Mouse (Mus musculus): ENCODE measurements around the gene Rilpl1. TPM values are rescaled to one million over a fixed set of nuclear protein-coding genes. Genes with fewer than 3 reads are reported as not detected.

Gene Rilpl1
- total RNA-seq, 1 experiment: 10.1 TPM

DNA sequence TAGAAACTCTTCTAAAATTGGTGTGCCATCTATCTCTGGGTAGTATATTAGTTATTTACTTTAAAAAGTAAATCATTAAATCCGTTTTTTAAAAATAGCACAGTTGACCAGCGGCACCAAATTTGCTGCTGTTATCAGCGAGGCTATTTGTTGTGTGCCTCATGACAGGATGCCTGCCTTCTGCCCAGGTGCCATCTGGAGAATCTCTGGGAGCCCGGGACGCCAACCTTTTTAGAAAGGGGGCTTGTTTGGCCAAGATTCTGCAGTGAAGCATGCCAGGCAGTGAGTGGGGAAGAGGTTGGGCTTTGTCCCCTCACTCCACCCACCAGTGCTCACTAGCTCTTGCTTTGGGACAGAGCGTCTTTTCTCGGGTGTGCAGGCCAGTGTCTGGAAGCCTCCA lies 81.1 kb downstream of the Rilpl1 start:
- no peak overlapping the region for H3K9ac ChIP-seq (ENCODE audit: insufficient read depth, low read depth, low read length, poor library complexity, severe bottlenecking)
- no peak overlapping the region for H3K27ac ChIP-seq (ENCODE audit: insufficient read depth, low read depth, low read length, poor library complexity, severe bottlenecking)
- TF ChIP-seq CHD2 (IDR thresholded peaks at IDR 0.05; ENCODE audit: low read depth, low read length) (no peak), MAFK (IDR thresholded peaks at IDR 0.05; ENCODE audit: insufficient read depth, low read depth, low read length) (no peak), ZNF384 (IDR thresholded peaks at IDR 0.05; ENCODE audit: low read depth, low read length) (no peak), ZC3H11A (IDR thresholded peaks at IDR 0.05; ENCODE audit: borderline replicate concordance, low read depth, low read length) (no peak), HCFC1 (IDR thresholded peaks at IDR 0.05; ENCODE audit: borderline replicate concordance, insufficient read depth, low read length) (no peak)
- H3K4me1 ChIP-seq (ENCODE audit: control insufficient read depth in 2 of 2, insufficient read depth in 2 of 2, low read length in 2 of 2, poor library complexity in 1 of 2): peaks cover 6 to 24% of the 10 kb centered on the region in 2 experiments; a peak in 2 of 4 replicates
- H3K4me3 ChIP-seq (ENCODE audit: insufficient read depth in 1 of 2, low read depth in 1 of 2, low read length in 2 of 2, poor library complexity in 1 of 2, severe bottlenecking in 1 of 2): no peak overlapping the region
- H3K9me3 ChIP-seq (ENCODE audit: control insufficient read depth, insufficient read depth, low read depth, low read length): no peaks in the 10 kb centered on the region
- in situ Hi-C loops (cut with MboI; ENCODE audit: low sequenced_read_pairs in 2 of 2, unreplicated experiment in 2 of 2): no loop called here
- peaks cover 61% of the 10 kb centered on the region for H3K36me3 ChIP-seq (ENCODE audit: control insufficient read depth, insufficient read depth, low read length, poor library complexity, severe bottlenecking)
- no peak for DNase-seq (ENCODE audit: low read depth, low spot score)

DNA sequence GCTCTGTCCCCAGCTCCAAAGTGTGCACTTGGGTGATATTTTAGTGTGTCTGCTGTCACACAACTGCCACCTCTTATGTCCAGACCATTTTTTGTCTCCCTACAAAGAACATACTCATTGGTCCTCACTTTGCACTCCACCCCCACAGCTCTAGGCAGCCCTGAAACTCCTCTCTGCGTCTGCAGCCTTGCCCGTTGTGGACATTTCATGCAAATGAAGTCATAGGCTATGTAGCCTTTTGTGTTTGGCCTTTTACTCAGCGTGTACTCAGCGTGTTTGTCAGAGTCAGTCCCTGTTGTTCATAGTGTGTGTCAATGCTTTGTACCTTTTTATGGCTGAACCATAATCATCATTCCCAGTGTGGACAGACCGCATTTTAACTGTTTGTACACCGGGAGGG lies 81.7 kb downstream of the Rilpl1 start:
- no peak overlapping the region for H3K27ac ChIP-seq (ENCODE audit: insufficient read depth, low read depth, low read length, poor library complexity, severe bottlenecking)
- peaks cover 6 to 24% of the 10 kb centered on the region in 2 experiments; a peak in 2 of 4 replicates for H3K4me1 ChIP-seq (ENCODE audit: control insufficient read depth in 2 of 2, insufficient read depth in 2 of 2, low read length in 2 of 2, poor library complexity in 1 of 2)
- TF ChIP-seq HCFC1 (IDR thresholded peaks at IDR 0.05; ENCODE audit: borderline replicate concordance, insufficient read depth, low read length): no peak
- TF ChIP-seq ZNF384 (IDR thresholded peaks at IDR 0.05; ENCODE audit: low read depth, low read length): no peak
- no peak for TF ChIP-seq MAFK (IDR thresholded peaks at IDR 0.05; ENCODE audit: insufficient read depth, low read depth, low read length)
- no peak for TF ChIP-seq ZC3H11A (IDR thresholded peaks at IDR 0.05; ENCODE audit: borderline replicate concordance, low read depth, low read length)
- TF ChIP-seq CHD2 (IDR thresholded peaks at IDR 0.05; ENCODE audit: low read depth, low read length): no peak
- no peak for DNase-seq (ENCODE audit: low read depth, low spot score)
- H3K9me3 ChIP-seq (ENCODE audit: control insufficient read depth, insufficient read depth, low read depth, low read length): no peaks in the 10 kb centered on the region
- H3K9ac ChIP-seq (ENCODE audit: insufficient read depth, low read depth, low read length, poor library complexity, severe bottlenecking): no peak overlapping the region
- peaks cover 59% of the 10 kb centered on the region for H3K36me3 ChIP-seq (ENCODE audit: control insufficient read depth, insufficient read depth, low read length, poor library complexity, severe bottlenecking)
- H3K4me3 ChIP-seq (ENCODE audit: insufficient read depth in 1 of 2, low read depth in 1 of 2, low read length in 2 of 2, poor library complexity in 1 of 2, severe bottlenecking in 1 of 2): no peak overlapping the region
- in situ Hi-C loops (cut with MboI; ENCODE audit: low sequenced_read_pairs in 2 of 2, unreplicated experiment in 2 of 2): no loop called here

DNA sequence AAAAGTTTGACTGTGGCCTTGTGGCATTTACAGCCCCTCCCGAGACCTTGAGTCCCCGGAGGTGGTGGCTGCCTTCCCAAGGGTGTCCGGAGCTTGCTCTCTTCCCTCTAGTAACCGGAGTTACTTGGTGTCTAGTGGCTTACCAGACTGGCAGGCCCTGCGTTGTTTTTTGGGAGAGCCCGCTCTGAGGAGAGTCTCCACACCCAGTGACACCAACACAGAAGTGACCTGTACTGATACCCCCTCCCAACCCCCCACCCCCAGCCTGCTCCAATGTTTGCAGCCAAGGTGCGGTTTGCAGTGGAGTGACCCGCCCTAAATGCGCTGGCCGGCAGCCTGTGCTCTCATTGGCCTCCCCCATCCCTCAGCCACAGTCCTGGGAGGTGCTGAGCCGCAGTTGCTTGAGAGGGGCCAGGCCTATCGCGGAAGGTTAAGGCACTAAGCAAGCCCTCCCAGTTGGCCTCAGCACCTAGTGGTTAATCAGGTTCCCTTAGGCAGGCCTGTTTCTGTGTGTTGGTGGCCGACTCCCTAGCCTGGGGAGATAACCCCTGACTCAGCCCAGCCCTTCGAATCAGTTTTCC lies 84.8 kb downstream of the Rilpl1 start:
- DNase-seq (ENCODE audit: low read depth, low spot score): no peak
- Histone ChIP-seq H3K9me3 (ENCODE audit: control insufficient read depth, insufficient read depth, low read depth, low read length) (no peaks in the 10 kb centered on the region), H3K4me3 (ENCODE audit: insufficient read depth in 1 of 2, low read depth in 1 of 2, low read length in 2 of 2, poor library complexity in 1 of 2, severe bottlenecking in 1 of 2) (peak overlapping the region; percentile 91 to 92), H3K4me1 (ENCODE audit: control insufficient read depth in 2 of 2, insufficient read depth in 2 of 2, low read length in 2 of 2, poor library complexity in 1 of 2) (peaks cover 4 to 11% of the 10 kb centered on the region in 2 experiments; a peak in 2 of 4 replicates), H3K27ac (ENCODE audit: insufficient read depth, low read depth, low read length, poor library complexity, severe bottlenecking) (peak overlapping the region; percentile 92), H3K36me3 (ENCODE audit: control insufficient read depth, insufficient read depth, low read length, poor library complexity, severe bottlenecking) (peaks cover 39% of the 10 kb centered on the region), H3K9ac (ENCODE audit: insufficient read depth, low read depth, low read length, poor library complexity, severe bottlenecking) (peak overlapping the region; percentile 96)
- TF ChIP-seq HCFC1 (IDR thresholded peaks at IDR 0.05; ENCODE audit: borderline replicate concordance, insufficient read depth, low read length) (no peak), ZC3H11A (IDR thresholded peaks at IDR 0.05; ENCODE audit: borderline replicate concordance, low read depth, low read length) (no peak), CHD2 (IDR thresholded peaks at IDR 0.05; ENCODE audit: low read depth, low read length) (no peak), ZNF384 (IDR thresholded peaks at IDR 0.05; ENCODE audit: low read depth, low read length) (no peak), MAFK (IDR thresholded peaks at IDR 0.05; ENCODE audit: insufficient read depth, low read depth, low read length) (no peak)
- in situ Hi-C loops (cut with MboI; ENCODE audit: low sequenced_read_pairs in 2 of 2, unreplicated experiment in 2 of 2): no loop called here

DNA sequence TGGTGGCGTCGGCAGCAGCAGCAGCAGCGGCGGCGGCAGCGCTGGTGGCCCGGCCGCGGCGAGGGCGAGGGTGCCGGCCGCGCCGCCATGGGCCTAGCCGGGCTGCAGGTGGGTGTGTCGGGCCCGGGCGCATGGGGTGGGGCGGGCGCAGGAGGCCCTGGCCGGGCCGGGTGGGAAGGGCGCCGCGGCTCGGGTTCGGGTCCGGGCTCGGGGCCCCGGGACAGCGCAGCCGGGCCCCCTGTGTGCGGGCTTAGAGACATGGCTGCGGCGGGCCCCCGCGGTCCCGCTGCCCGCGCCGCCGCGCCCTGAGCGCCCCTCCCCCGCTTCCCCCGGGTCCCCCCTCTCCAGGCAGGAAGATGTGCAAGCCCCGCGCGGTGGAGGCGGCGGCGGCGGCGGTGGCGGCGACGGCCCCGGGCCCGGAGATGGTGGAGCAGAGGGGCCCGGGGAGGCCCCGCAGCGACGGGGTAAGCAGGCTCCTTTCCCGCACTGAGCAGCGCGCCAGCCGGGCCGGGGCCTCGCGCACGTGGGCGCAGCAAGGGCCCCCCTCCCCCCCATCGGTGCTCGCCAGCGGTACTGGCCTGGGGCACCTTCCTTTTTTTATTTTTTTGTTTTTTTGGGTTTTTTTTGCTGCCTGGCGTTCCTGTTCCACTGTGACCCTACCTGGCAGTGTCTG lies 85.4 kb downstream of the Rilpl1 start:
- Histone ChIP-seq H3K9me3 (ENCODE audit: control insufficient read depth, insufficient read depth, low read depth, low read length) (no peaks in the 10 kb centered on the region), H3K27ac (ENCODE audit: insufficient read depth, low read depth, low read length, poor library complexity, severe bottlenecking) (peak overlapping the region; percentile 92), H3K9ac (ENCODE audit: insufficient read depth, low read depth, low read length, poor library complexity, severe bottlenecking) (peak overlapping the region; percentile 96), H3K36me3 (ENCODE audit: control insufficient read depth, insufficient read depth, low read length, poor library complexity, severe bottlenecking) (peaks cover 32% of the 10 kb centered on the region), H3K4me3 (ENCODE audit: insufficient read depth in 1 of 2, low read depth in 1 of 2, low read length in 2 of 2, poor library complexity in 1 of 2, severe bottlenecking in 1 of 2) (peak overlapping the region; percentile 91 to 92), H3K4me1 (ENCODE audit: control insufficient read depth in 2 of 2, insufficient read depth in 2 of 2, low read length in 2 of 2, poor library complexity in 1 of 2) (peaks cover 6 to 10% of the 10 kb centered on the region in 2 experiments; a peak in 3 of 4 replicates)
- no peak for DNase-seq (ENCODE audit: low read depth, low spot score)
- in situ Hi-C loops (cut with MboI; ENCODE audit: low sequenced_read_pairs in 2 of 2, unreplicated experiment in 2 of 2): no loop called here
- TF ChIP-seq ZC3H11A (IDR thresholded peaks at IDR 0.05; ENCODE audit: borderline replicate concordance, low read depth, low read length) (no peak), MAFK (IDR thresholded peaks at IDR 0.05; ENCODE audit: insufficient read depth, low read depth, low read length) (no peak), ZNF384 (IDR thresholded peaks at IDR 0.05; ENCODE audit: low read depth, low read length) (no peak), HCFC1 (IDR thresholded peaks at IDR 0.05; ENCODE audit: borderline replicate concordance, insufficient read depth, low read length) (no peak), CHD2 (IDR thresholded peaks at IDR 0.05; ENCODE audit: low read depth, low read length) (no peak)
